Mouse (Mus musculus): ENCODE data around the gene Tes.
A peak's percentile ranks its signal among the peaks of the same experiment; 100 is the strongest.

GRCm38 (mm10) chr6:17064936-17065790 is at the start of gene Tes:
- TF ChIP-seq POLR2A (IDR thresholded peaks at IDR 0.05; ENCODE audit: low read depth, low read length) (peak; percentile 35; the same call in 1 of the 2 replicates), CTCF (IDR thresholded peaks at IDR 0.05; ENCODE audit: extremely low read depth, insufficient read depth, insufficient read length, insufficient replicate concordance) (no peak)
